Comparison of ENCODE assay signal across 10 mouse cellular contexts in the genomic region with DNA sequence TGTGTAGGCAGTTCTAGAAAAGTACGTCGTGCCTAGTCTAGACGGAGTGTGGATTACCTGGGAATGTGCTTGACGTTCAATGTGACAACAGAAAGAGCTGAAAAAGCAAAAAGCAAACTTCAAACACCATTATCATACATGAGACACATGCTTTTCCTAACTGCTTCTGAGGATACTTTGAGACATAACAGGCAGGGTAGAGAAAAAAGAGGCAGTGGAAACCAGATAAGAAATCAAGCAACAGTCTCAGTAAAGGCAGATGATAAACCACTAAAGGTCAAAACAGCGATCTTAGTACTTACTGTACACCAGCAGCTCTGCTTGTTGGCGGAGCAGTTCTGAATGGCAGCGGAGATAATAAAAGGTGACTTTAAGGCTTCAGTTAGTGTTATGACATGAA. TPM values are rescaled to one million over a fixed set of nuclear protein-coding genes. Genes with fewer than 3 reads are reported as not detected.
DNase-seq lines count a peak whose midpoint lies in the region; ATAC-seq and TF ChIP-seq lines count a peak whose summit lies in the region.
"Had no signal": no experiment of that assay in that cellular context is flagged by ENCODE, and none has a peak within 500 bp of the region (broad histone marks: within the 10 kb centered on the region; RNA-seq: fewer than 3 reads in every experiment).

No protein-coding gene starts in this region.

- DNase-seq in heart, adult 2 months, result no peak
- no peak for DNase-seq in heart, postnatal 4 days
- no peak for DNase-seq in lung, adult 18-20 months
- no peak for DNase-seq in spleen, postnatal 4 days (ENCODE audit: low spot score in 2 of 2)
- no peak for DNase-seq in frontal cortex, postnatal 25 days (ENCODE audit: low spot score in 2 of 2)
- DNase-seq: cerebellum, adult 8-10 months; right cerebral cortex, adult 18-20 months had no signal

- intact Hi-C loops in heart, adult 2 months (cut with DNase I), result loop anchor here (2.0 kb wide), 1 partner anchor 40 kb away; no protein-coding TSS in a partner anchor

- no peaks in the 10 kb centered on the region for H3K27me3 ChIP-seq in heart, adult 2 months (ENCODE audit: control insufficient read depth, insufficient read depth, low read length)
- no peaks in the 10 kb centered on the region for H3K27me3 ChIP-seq in lung, embryonic 15.5 days
- no peaks in the 10 kb centered on the region for H3K27me3 ChIP-seq in intestine, embryonic 16.5 days (replicated peaks; ENCODE audit: control insufficient read depth, insufficient read depth, low read length)

- TF ChIP-seq EP300 in heart, adult 2 months (IDR thresholded peaks at IDR 0.05; ENCODE audit: insufficient read depth, low read depth, low read length), result no peak

- peak; percentile 52; the same call in 1 of the 2 replicates for ATAC-seq in lung, embryonic 15.5 days (ENCODE audit: borderline replicate concordance, extremely low read depth, low FRiP score, low TSS enrichment)
- ATAC-seq in intestine, embryonic 16.5 days, result peak; percentile 61
- peak; percentile 67 for ATAC-seq in megakaryocyte progenitor cell, adult 5-6 weeks (replicated peaks; ENCODE audit: poor library complexity)

- H3K4me2 ChIP-seq in lung, embryonic 15.5 days, result no peak overlapping the region
- H3K4me2 ChIP-seq in intestine, embryonic 16.5 days (ENCODE audit: low read depth, low read length), result no peak overlapping the region

- no peaks in the 10 kb centered on the region for H3K9me3 ChIP-seq in lung, embryonic 15.5 days
- no peaks in the 10 kb centered on the region for H3K9me3 ChIP-seq in intestine, embryonic 16.5 days (ENCODE audit: control insufficient read depth, low read length)

- H3K36me3 ChIP-seq in heart, adult 2 months (ENCODE audit: control insufficient read depth, insufficient read depth, low read length), result peaks cover 46% of the 10 kb centered on the region
- no peaks in the 10 kb centered on the region for H3K36me3 ChIP-seq in lung, embryonic 15.5 days
- H3K36me3 ChIP-seq in intestine, embryonic 16.5 days (ENCODE audit: control insufficient read depth, insufficient read depth, low read length), result no peaks in the 10 kb centered on the region

- WGBS in heart, adult 2 months, result 22% methylated on average over 7 of the region's 7 CpGs
- WGBS in lung, embryonic 15.5 days, result 44% methylated on average over 7 of the region's 7 CpGs
- WGBS in intestine, embryonic 16.5 days, result 70% methylated on average over 7 of the region's 7 CpGs

- peak overlapping the region; percentile 59 for H3K9ac ChIP-seq in heart, adult 2 months (ENCODE audit: low read depth, low read length)
- H3K9ac ChIP-seq in lung, embryonic 15.5 days, result no peak overlapping the region
- no peak overlapping the region for H3K9ac ChIP-seq in intestine, embryonic 16.5 days (ENCODE audit: low read depth, low read length)

- TF ChIP-seq POLR2A in heart, adult 2 months (IDR thresholded peaks at IDR 0.05; ENCODE audit: insufficient read depth, low read depth, low read length), result no peak

- H3K4me3 ChIP-seq in heart, adult 2 months, result no peak overlapping the region
- H3K4me3 ChIP-seq in lung, embryonic 15.5 days, result no peak overlapping the region
- H3K4me3 ChIP-seq in intestine, embryonic 16.5 days (ENCODE audit: low read length), result no peak overlapping the region

- H3K4me1 ChIP-seq in heart, adult 2 months (ENCODE audit: control insufficient read depth, insufficient read depth, low read length), result peaks cover 13% of the 10 kb centered on the region
- H3K4me1 ChIP-seq in lung, embryonic 15.5 days, result peaks cover 5% of the 10 kb centered on the region; the same call in 1 of the 2 replicates
- no peaks in the 10 kb centered on the region for H3K4me1 ChIP-seq in intestine, embryonic 16.5 days (ENCODE audit: control insufficient read depth, insufficient read depth, low read length)

- peak overlapping the region; percentile 94 for H3K27ac ChIP-seq in heart, adult 2 months
- H3K27ac ChIP-seq in lung, embryonic 15.5 days, result peak overlapping the region; percentile 70
- H3K27ac ChIP-seq in intestine, embryonic 16.5 days (ENCODE audit: low read length), result peak overlapping the region; percentile 54; the same call in 1 of the 2 replicates

- no peaks in the 10 kb centered on the region; the same call in 1 of the 2 replicates for H3K79me2 ChIP-seq in heart, adult 2 months (replicated peaks; ENCODE audit: control insufficient read depth, insufficient read depth, low read length)

- no peak for TF ChIP-seq CTCF in heart, adult 2 months (IDR thresholded peaks at IDR 0.05)

RNA-seq across cellular contexts. Expression of gene Cd36, which starts 11.6 kb away (rescaled TPM):
- 1,000 to 10,000 TPM; 1,665 to 1,999 TPM for total RNA-seq in heart, adult 2 months (2021)
- 341 and 831 TPM in 2 replicates for polyA plus RNA-seq in heart, adult 2 months (2012; rRNA removed)
- 1,000 to 10,000 TPM; 1,072 to 1,101 TPM for total RNA-seq in heart, postnatal 4 days (2021)
- polyA plus RNA-seq in lung, embryonic 15.5 days (2015; fragmentation: Nextera tagmentation; extraction: Ambion mirVana), result 17.5 and 23.0 TPM in 2 replicates
- 44.9 and 63.4 TPM in 2 replicates for polyA plus RNA-seq in intestine, embryonic 16.5 days (2015; fragmentation: Nextera tagmentation; extraction: Ambion mirVana)
- 0.98 and 1.6 TPM in 2 replicates for total RNA-seq in megakaryocyte progenitor cell, adult 5-6 weeks (2015)
- 0.92 and 2.9 TPM in 2 replicates for total RNA-seq in megakaryocyte progenitor cell, adult 5-6 weeks (2017)

Comparison
In these comparisons a context has a peak if more than half of its experiments do, and no peak if none do; other contexts are left out.
1. RNA of gene Cd36, which starts 11.6 kb away (total RNA-seq): 1,665 to 1,999 TPM in heart, adult 2 months and 1,072 to 1,101 TPM in heart, postnatal 4 days; 0.92 to 2.9 TPM in megakaryocyte progenitor cell, adult 5-6 weeks; every median in the first group is over 100 times any median in the second.
2. Peak in every context shown above with its lines, with median percentiles within 50 percentile points of each other: H3K27ac ChIP-seq and ATAC-seq.